Mouse (Mus musculus) hindbrain, embryonic 12.5 days (tissue): ENCODE results near the gene Ing1. TPM values are rescaled to one million over a fixed set of nuclear protein-coding genes. Genes with fewer than 3 reads are reported as not detected.

ENCODE experiments used
- ATAC-seq: fragments of 200-750 bp; cut with Nextera tagmentation; 2 replicates; pipeline ENCODE4 v1.8.0; 2017; ENCODE audit warnings: moderate TSS enrichment; ENCODE audit not compliant: low FRiP score
- H3K27ac ChIP-seq: fragments of 300-500 bp; sonication (generic); 2 replicates; pipeline ENCODE4 v1.5.1; 2016; ENCODE audit warnings: mild to moderate bottlenecking
- H3K27me3 ChIP-seq: fragments of 300-500 bp; sonication (generic); 2 replicates; pipeline ENCODE4 v1.6.1; 2016; ENCODE audit warnings: mild to moderate bottlenecking
- H3K36me3 ChIP-seq: fragments of 300-500 bp; sonication (generic); 2 replicates; pipeline ENCODE4 v1.6.1; 2016; ENCODE audit warnings: mild to moderate bottlenecking
- H3K4me1 ChIP-seq: fragments of 300-500 bp; sonication (generic); 2 replicates; pipeline ENCODE4 v1.6.1; 2016
- H3K4me2 ChIP-seq: fragments of 300-500 bp; sonication (generic); replicated peaks from 2 replicates; pipeline ENCODE4 v1.6.1; 2016; ENCODE audit warnings: mild to moderate bottlenecking
- H3K4me3 ChIP-seq: fragments of 300-500 bp; sonication (generic); 2 replicates; pipeline ENCODE4 v1.5.1; 2016; ENCODE audit warnings: mild to moderate bottlenecking
- H3K9ac ChIP-seq: fragments of 300-500 bp; sonication (generic); 2 replicates; pipeline ENCODE4 v1.6.1; 2016; ENCODE audit warnings: mild to moderate bottlenecking, moderate library complexity
- H3K9me3 ChIP-seq: fragments of 300-500 bp; sonication (generic); replicated peaks from 2 replicates; pipeline ENCODE4 v1.6.1; 2016; ENCODE audit warnings: mild to moderate bottlenecking
- WGBS: fragments of 180-500 bp; shearing (Covaris S2); methylation state at CpG from one replicate; pipeline ENCODE4 v1.1.7; 2016; 5-methylcytosine and 5-hydroxymethylcytosine counted together
- polyA plus RNA-seq: library from polyadenylated mRNA; unstranded; fragments of >200 nt; fragmentation: Nextera tagmentation; extraction: Ambion mirVana; gene quantifications from 2 replicates; pipeline ENCODE4 v1.2.1, GENCODE M21; 2016

Gene Ing1
- polyA plus RNA-seq, 1 experiment from 2014 or later = 57.5 TPM

DNA sequence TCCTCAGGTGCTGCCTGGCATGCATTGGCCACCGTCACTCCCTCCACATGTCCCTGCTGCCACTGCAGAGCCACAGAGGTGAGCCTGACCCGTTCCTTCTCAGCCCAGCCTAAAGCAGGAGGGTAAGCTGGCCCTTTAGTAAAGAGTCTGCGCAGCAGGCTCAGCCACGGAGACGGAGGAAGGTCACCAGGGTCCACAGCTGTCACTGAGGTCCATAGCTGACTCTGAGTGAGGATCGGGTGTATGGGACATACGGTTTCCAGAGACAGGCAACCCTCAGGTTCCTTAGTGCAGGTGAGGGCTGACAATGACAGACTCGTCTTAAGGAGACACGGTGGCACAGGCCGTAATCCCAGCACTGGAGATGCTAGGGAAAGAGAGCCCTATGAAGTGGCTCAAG lies 16.6 kb downstream of the Ing1 start:
- WGBS = 86% methylated on average over 10 of the region's 10 CpGs

GRCm38 (mm10) chr8:11572428-11572827 lies 17.1 kb downstream of the Ing1 start:
- WGBS = 71% methylated on average over 6 of the region's 6 CpGs

More for the DNA sequence above, 16.6 kb downstream of the Ing1 start:
- H3K4me3 ChIP-seq = no peak overlapping the region
- H3K9ac ChIP-seq = no peak overlapping the region
- H3K4me2 ChIP-seq = no peak overlapping the region
- H3K27me3 ChIP-seq = no peaks in the 10 kb centered on the region
- peaks cover 8% of the 10 kb centered on the region for H3K36me3 ChIP-seq
- no peaks in the 10 kb centered on the region for H3K4me1 ChIP-seq
- H3K27ac ChIP-seq = no peak overlapping the region
- no peaks in the 10 kb centered on the region for H3K9me3 ChIP-seq
- ATAC-seq = no peak

DNA sequence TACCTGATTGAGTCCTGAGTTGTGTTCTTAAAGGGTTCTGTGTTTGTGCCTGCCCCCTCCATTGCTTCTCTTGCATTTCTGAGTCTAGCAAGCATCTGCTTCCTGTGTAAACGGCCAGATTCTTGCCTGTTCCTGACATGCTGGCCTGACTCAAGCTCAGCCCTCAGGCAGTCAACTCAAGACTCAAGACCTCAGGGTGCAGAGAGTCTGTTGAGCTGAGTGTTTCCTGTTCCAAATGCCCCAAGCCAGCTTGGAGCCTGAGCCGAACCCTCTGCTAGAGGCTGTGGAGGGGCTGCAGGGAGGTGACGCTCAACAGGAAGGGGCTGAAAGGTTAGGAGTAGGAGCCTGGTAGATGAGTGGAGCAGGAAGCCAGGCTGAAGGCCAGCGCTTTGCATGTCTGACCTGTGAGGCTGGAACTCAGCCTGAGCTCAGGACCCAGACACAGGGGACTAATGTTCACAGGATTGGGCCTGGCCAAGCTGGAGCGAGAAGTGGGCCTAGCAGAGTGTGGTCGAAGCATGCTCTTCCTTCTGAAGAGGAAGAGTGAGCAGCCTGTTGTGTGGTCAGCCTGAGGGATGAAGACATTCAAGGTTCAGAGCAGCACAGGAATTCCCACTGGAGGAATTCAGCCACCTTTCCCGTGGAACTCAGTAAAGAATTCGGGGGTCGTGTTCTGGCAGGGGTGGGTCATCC lies 19.7 kb downstream of the Ing1 start:
- H3K9me3 ChIP-seq = no peaks in the 10 kb centered on the region
- H3K4me1 ChIP-seq = no peaks in the 10 kb centered on the region
- no peaks in the 10 kb centered on the region for H3K27me3 ChIP-seq
- no peak overlapping the region for H3K9ac ChIP-seq
- no peak overlapping the region for H3K27ac ChIP-seq
- H3K4me3 ChIP-seq = no peak overlapping the region
- H3K4me2 ChIP-seq = no peak overlapping the region
- H3K36me3 ChIP-seq = no peaks in the 10 kb centered on the region
- ATAC-seq = no peak
- 71% methylated on average over 9 of the region's 9 CpGs for WGBS

More at GRCm38 (mm10) chr8:11572428-11572827, 17.1 kb downstream of the Ing1 start:
- Histone ChIP-seq H3K27ac (no peak overlapping the region), H3K9ac (no peak overlapping the region), H3K27me3 (no peaks in the 10 kb centered on the region), H3K4me1 (no peaks in the 10 kb centered on the region), H3K4me2 (no peak overlapping the region), H3K36me3 (peaks cover 3% of the 10 kb centered on the region; the same call in 1 of the 2 replicates), H3K4me3 (no peak overlapping the region), H3K9me3 (no peaks in the 10 kb centered on the region)
- ATAC-seq = no peak

DNA sequence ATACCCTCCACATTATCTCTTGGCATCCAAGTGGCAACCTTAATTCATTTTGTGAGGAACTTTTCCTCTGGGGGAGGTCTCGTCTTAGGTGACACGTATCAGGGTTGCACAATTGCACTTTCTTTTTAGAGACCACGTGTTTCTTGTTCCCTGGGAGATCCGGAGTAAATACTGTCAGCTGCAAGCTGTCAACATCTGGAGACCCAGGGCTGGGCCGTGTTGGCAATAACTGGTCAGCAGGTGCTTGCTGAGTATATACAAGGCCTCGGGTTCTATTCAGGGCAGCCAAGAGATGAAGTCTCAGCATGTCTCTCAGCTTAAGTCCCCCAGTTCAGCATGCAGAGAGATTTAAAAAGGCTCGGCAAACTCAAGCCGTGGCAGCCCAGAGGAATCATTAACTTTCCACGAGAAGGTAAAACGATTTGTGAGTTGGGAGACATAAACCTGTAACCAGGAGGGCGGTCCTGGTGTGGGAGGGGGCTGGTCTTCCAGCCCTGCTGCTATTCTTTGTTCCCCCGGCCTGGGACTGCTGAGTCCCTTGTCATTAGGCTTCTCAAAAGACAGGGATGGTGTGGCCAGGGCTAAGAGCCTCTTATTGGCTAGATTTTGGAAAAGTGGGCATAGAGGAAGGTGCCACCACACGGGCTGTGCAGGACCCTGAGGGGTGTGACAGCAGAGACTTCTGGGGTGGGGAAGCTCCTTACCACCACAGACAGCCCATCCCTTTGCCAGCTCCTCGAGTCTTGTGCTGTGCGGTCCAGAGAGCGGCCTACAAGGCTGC lies 20.4 kb downstream of the Ing1 start:
- H3K9me3 ChIP-seq = no peaks in the 10 kb centered on the region
- no peak overlapping the region for H3K27ac ChIP-seq
- ATAC-seq = no peak
- no peaks in the 10 kb centered on the region for H3K36me3 ChIP-seq
- H3K4me2 ChIP-seq = no peak overlapping the region
- no peaks in the 10 kb centered on the region for H3K4me1 ChIP-seq
- WGBS = 65% methylated on average over 16 of the region's 16 CpGs
- H3K4me3 ChIP-seq = no peak overlapping the region
- H3K9ac ChIP-seq = no peak overlapping the region
- no peaks in the 10 kb centered on the region for H3K27me3 ChIP-seq

DNA sequence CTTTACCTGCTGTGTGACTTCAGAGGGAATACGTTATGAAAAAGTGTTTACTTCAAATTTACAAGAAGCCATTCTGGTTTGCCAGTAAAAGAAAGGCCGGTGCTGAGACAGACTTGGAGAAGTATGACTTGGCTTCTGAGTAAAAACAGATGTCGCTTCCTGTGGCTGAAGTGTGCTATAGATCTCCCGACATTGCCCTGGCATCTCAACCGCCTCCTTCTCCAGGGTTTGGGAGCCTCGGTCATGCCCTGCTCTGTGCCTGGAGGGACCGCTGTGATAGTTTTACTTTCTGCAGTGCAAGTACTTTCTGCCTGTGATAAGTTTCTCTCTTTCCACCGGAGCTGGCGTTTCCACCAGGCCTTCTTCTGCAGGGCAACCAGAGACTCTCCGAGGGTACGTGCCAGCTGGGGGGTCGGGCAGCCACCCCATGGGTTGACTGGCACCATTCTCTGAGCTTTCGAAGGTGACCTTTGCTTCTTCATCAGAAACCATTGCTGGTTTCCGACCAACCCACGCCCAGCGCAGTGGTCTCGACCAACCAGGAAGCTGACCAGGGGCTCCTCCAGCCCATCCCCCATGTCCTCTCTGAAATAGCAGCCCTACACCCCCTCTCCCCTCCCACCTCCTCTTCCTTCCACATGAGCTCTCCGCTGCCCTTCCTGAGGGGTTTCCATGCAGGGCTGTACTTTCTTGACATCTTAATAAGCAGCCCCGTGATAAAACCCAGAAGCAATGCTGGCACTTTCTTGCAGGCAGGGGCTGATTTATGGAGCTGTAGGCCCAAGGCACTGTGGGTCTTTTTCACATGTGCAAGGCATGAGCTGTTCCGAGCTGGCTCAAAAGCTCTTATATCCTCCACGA lies 30.4 kb downstream of the Ing1 start:
- Histone ChIP-seq H3K36me3 (no peaks in the 10 kb centered on the region), H3K27me3 (no peaks in the 10 kb centered on the region), H3K9ac (no peak overlapping the region), H3K27ac (no peak overlapping the region), H3K9me3 (peaks cover 8% of the 10 kb centered on the region; the same call in 1 of the 2 replicates), H3K4me3 (no peak overlapping the region), H3K4me1 (no peaks in the 10 kb centered on the region), H3K4me2 (no peak overlapping the region)
- no peak for ATAC-seq
- WGBS = 80% methylated on average over 21 of the region's 21 CpGs

DNA sequence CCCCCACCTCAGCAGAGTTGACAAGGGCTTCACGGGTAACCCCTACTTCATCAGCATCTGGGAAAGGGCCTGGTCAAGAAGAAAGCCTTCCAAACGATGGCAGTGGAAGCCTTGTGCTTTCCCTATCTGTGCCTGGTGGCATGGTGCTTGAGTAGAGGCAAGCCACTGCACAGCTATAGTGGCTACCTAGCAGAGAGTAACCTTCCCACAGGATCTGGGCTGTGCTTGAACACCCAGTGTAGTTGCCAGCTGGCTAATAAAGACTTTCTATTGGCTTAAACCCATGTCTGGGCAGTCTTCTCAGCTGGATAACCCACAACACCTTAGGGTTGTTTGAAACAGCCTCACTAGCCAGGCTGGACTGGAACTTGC lies 31.0 kb downstream of the Ing1 start:
- H3K27ac ChIP-seq = no peak overlapping the region
- no peak overlapping the region for H3K9ac ChIP-seq
- WGBS = 72% methylated on average over 2 of the region's 2 CpGs
- no peaks in the 10 kb centered on the region for H3K36me3 ChIP-seq
- H3K4me2 ChIP-seq = no peak overlapping the region
- H3K4me3 ChIP-seq = no peak overlapping the region
- H3K9me3 ChIP-seq = peaks cover 8% of the 10 kb centered on the region; the same call in 1 of the 2 replicates
- H3K4me1 ChIP-seq = no peaks in the 10 kb centered on the region
- ATAC-seq = no peak
- no peaks in the 10 kb centered on the region for H3K27me3 ChIP-seq

DNA sequence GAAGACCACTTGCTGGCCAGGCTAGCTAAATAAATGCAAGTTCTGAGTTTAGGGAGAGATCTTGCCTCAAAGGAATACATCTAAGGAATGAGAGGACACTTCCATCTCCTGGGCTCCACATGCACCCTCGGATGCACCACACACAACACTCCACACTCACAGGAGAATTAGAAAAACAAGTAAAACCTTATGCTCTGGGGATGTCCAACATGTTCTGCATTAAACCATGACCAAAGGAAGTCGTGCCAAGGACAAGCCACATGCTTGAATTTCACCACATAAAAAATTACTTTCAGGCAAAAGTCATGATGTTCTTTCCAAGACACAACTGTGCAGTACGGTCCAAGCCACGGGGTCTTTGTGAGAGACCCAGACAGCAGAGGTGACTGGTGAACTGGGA lies 36.5 kb downstream of the Ing1 start:
- Histone ChIP-seq H3K4me1 (no peaks in the 10 kb centered on the region), H3K9me3 (peaks cover 1% of the 10 kb centered on the region; the same call in 1 of the 2 replicates), H3K4me3 (no peak overlapping the region), H3K36me3 (no peaks in the 10 kb centered on the region), H3K27me3 (no peaks in the 10 kb centered on the region), H3K9ac (no peak overlapping the region), H3K4me2 (no peak overlapping the region), H3K27ac (no peak overlapping the region)
- no peak for ATAC-seq
- WGBS = 78% methylated on average over 4 of the region's 4 CpGs

DNA sequence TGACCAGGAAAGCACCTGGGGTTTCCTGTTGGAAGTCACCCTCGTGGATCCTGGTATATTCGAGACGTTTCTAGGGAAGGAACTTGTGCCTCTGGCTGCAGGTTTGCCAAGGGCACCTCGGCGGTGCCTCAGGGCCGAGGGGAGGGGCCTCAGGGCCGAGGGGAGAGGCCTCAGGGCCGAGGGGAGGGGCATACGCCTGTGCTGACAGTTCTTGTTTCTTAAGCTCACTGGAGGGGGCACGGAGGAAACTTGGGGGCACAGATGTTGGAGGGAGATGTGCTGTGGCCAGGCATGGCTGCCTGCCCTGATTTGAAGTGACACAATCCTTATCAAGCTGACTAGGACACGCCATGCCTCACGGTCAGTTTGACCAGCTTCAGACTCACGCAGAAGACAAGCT lies 36.9 kb downstream of the Ing1 start:
- no peaks in the 10 kb centered on the region for H3K36me3 ChIP-seq
- H3K27me3 ChIP-seq = no peaks in the 10 kb centered on the region
- ATAC-seq = no peak
- no peaks in the 10 kb centered on the region for H3K4me1 ChIP-seq
- H3K27ac ChIP-seq = no peak overlapping the region
- no peak overlapping the region for H3K9ac ChIP-seq
- 48% methylated on average over 13 of the region's 13 CpGs for WGBS
- H3K4me3 ChIP-seq = no peak overlapping the region
- H3K4me2 ChIP-seq = no peak overlapping the region
- H3K9me3 ChIP-seq = peaks cover 4% of the 10 kb centered on the region; the same call in 1 of the 2 replicates

DNA sequence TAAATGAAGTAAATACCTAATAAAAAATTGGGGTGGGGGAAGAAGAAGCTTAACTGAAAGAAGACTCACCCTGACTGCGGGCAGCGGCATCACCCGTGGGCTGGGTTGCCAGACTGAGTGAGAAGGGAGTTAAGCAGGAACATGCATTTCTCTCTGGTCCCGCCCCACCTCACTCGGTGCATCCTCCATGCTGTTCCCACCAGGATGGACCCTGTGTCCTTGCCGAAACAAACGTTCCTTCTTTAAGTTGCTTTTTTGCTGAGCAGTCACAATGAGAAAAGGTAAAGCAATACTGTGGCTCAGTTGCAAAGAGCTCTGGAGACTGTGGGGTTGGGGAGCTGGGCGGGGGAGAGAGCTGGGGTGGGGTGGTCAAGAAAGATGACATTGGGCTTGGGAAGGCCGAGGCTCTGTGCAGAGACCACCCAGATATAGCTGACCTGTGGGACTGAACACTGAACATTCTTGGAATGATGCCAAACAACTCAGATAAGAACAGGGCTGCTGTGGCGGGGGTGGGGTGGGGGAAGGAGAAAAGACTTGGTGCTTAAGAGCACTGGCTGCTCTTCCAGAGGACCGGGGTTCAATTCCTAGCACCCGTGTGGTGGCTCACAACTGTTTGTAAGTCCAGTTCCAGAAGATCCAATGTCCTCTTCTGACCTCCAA lies 38.0 kb downstream of the Ing1 start:
- Histone ChIP-seq H3K36me3 (no peaks in the 10 kb centered on the region), H3K4me3 (no peak overlapping the region), H3K4me1 (no peaks in the 10 kb centered on the region), H3K27ac (no peak overlapping the region), H3K9me3 (peaks cover 4% of the 10 kb centered on the region; the same call in 1 of the 2 replicates), H3K9ac (no peak overlapping the region), H3K27me3 (no peaks in the 10 kb centered on the region), H3K4me2 (no peak overlapping the region)
- 74% methylated on average over 12 of the region's 12 CpGs for WGBS
- ATAC-seq = no peak

DNA sequence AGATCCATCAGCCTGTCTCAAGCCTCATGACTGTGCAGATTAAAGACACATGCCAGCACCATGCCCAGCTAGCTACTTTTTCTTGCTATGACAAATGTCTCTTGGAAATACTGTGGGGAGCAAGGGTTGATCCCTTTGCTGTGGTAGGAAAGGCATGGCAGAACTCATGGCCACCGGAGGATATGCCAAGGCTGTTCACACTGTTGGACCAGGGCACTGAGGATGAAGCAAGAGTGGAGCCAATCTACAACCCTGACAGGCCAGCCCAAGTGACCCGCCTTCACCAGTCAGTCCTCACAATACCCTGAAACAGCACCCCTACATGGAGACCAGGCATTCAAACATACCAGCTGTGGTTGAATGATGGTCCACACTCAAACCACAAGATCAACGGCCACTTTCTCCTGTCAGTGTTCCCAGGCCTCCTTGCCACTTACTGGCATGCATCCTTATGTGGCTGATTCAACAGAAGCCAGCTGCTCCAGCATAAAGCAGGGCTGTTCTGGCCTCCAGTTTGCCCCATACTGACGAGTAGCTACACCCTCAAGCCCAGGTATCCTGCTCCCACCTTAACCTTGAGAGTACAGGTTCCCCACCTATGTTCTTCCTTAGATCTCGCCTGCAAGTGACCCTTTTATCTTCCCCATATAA lies 45.1 kb downstream of the Ing1 start:
- H3K4me2 ChIP-seq = no peak overlapping the region
- peaks cover 6% of the 10 kb centered on the region; the same call in 1 of the 2 replicates for H3K36me3 ChIP-seq
- H3K9ac ChIP-seq = no peak overlapping the region
- H3K27me3 ChIP-seq = no peaks in the 10 kb centered on the region
- H3K4me1 ChIP-seq = no peaks in the 10 kb centered on the region
- 84% methylated on average over 5 of the region's 5 CpGs for WGBS
- no peak overlapping the region for H3K27ac ChIP-seq
- ATAC-seq = no peak
- H3K4me3 ChIP-seq = no peak overlapping the region
- peaks cover 4% of the 10 kb centered on the region; the same call in 1 of the 2 replicates for H3K9me3 ChIP-seq

DNA sequence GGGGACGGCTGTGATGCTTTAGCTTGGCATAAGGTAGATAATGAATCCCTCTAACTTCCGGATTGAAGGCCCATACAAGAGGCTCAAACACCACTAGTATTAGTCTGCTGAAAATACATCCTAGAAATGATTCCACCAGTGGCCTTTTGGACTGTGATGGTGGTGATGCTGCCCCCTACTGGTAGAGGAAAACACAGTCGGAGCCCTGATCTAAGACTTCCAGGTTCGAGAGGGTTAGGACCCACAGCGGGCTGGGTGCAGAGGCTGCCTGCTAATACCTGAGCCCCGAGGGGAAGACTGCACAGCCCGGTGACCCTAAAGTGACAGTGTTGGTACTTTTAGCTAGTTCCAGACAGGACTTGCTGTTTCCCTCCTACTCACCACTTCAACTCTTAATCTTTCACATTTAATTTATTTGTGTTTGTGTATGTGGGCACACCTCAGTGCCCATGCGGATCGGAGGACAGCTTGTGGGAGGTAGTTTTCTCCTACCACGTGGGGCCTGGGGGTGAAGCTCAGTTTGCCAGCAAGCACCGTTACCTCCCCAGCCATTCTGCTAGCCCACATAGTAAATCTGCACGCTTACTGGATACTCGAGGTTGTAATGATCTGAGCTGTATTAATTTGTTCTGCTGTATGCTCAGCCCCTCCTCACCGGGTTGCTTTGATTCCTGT lies 46.8 kb downstream of the Ing1 start:
- no peak overlapping the region for H3K9ac ChIP-seq
- H3K4me3 ChIP-seq = no peak overlapping the region
- no peak overlapping the region for H3K27ac ChIP-seq
- 0 out of 2 replicates have a peak, but pooled peaks cover under 1% of the 10 kb centered on the region for H3K9me3 ChIP-seq
- no peaks in the 10 kb centered on the region for H3K4me1 ChIP-seq
- WGBS = 45% methylated on average over 14 of the region's 14 CpGs
- peaks cover 12% of the 10 kb centered on the region for H3K36me3 ChIP-seq
- H3K27me3 ChIP-seq = no peaks in the 10 kb centered on the region
- no peak overlapping the region for H3K4me2 ChIP-seq
- ATAC-seq = no peak
